Mouse (Mus musculus) heart, adult 2 months (tissue): Measurements from ENCODE around the gene Susd6.

ENCODE experiments used
- CTCF ChIP-seq: fragments of 200-600 bp; IDR thresholded peaks from 2 replicates; pipeline ENCODE4 v1.8.1; 2022; ENCODE audit warnings: antibody characterized with exemption, mild to moderate bottlenecking, moderate library complexity
- POLR2A ChIP-seq: fragments of 200-500 bp; IDR thresholded peaks from 2 replicates; pipeline ENCODE4 v1.6.1; 2011; ENCODE audit warnings: mild to moderate bottlenecking, low read depth, low read length, control low read depth; ENCODE audit not compliant: insufficient read depth

DNA sequence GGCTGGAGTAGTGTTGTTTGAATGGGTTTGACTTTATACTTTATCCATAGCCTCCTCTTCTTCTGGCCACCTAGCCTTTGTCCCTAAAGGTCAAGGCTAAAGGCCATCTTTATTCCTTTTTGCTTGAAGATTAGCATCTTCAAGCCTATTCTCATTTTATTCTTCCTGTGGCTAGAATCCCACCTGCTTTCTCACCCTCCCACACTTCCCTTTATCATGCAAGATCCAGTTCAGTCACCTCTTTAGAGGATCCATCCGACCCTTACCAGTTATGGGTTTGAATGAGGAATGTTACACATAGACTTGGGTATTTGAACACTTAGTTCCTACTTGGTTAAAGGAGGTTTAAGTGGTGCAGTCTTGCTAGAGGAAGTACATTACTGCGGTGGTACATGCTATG is 48.5 kb downstream of the Susd6 start:
- no peak for TF ChIP-seq CTCF
- TF ChIP-seq POLR2A = no peak
